Mouse (Mus musculus) embryonic facial prominence, embryonic 14.5 days (tissue): ENCODE measurements around the gene Disp3. TPM values are rescaled to one million over a fixed set of nuclear protein-coding genes. Genes with fewer than 3 reads are reported as not detected.

ENCODE experiments used
- ATAC-seq: fragments of 200-750 bp; cut with Nextera tagmentation; 2 replicates; pipeline ENCODE4 v1.8.0; 2017; ENCODE audit warnings: low read depth, moderate number of reproducible peaks, moderate TSS enrichment
- DNase-seq: peaks from one replicate; pipeline ENCODE4 v3.0.0-alpha.2; 2015; ENCODE audit warnings: low spot score
- H3K27ac ChIP-seq: fragments of 300-500 bp; sonication (generic); replicated peaks from 2 replicates; pipeline ENCODE4 v1.5.1; 2014; ENCODE audit warnings: low read depth, mild to moderate bottlenecking, low read length, moderate library complexity
- H3K27me3 ChIP-seq: fragments of 300-500 bp; sonication (generic); replicated peaks from 2 replicates; pipeline ENCODE4 v1.6.1; 2014; ENCODE audit warnings: low read length; ENCODE audit not compliant: control insufficient read depth, insufficient read depth
- H3K36me3 ChIP-seq: fragments of 300-500 bp; sonication (generic); 2 replicates; pipeline ENCODE4 v1.6.1; 2014; ENCODE audit warnings: low read length, mixed read lengths; ENCODE audit not compliant: control insufficient read depth, insufficient read depth
- H3K4me1 ChIP-seq: fragments of 300-500 bp; sonication (generic); 2 replicates; pipeline ENCODE4 v1.6.1; 2014; ENCODE audit warnings: antibody characterized with exemption, low read length; ENCODE audit not compliant: control insufficient read depth, insufficient read depth
- H3K4me2 ChIP-seq: fragments of 300-500 bp; sonication (generic); 2 replicates; pipeline ENCODE4 v1.6.1; 2014; ENCODE audit warnings: low read depth, mild to moderate bottlenecking, low read length, moderate library complexity, mixed read lengths
- H3K4me3 ChIP-seq: fragments of 300-500 bp; sonication (generic); 2 replicates; pipeline ENCODE4 v1.5.1; 2014; ENCODE audit warnings: low read depth, mild to moderate bottlenecking, low read length
- H3K9ac ChIP-seq: fragments of 300-500 bp; sonication (generic); 2 replicates; pipeline ENCODE4 v1.6.1; 2014; ENCODE audit warnings: low read depth, mild to moderate bottlenecking, low read length, moderate library complexity, mixed read lengths
- H3K9me3 ChIP-seq: fragments of 300-500 bp; sonication (generic); 2 replicates; pipeline ENCODE4 v1.6.1; 2016; ENCODE audit warnings: low read length; ENCODE audit not compliant: control insufficient read depth
- WGBS: fragments of 180-500 bp; shearing (Covaris S2); extraction: QIAGEN DNeasy Blood & Tissue Kit; methylation state at CpG from one replicate; pipeline ENCODE4 v1.1.7; 2014; 5-methylcytosine and 5-hydroxymethylcytosine counted together
- polyA plus RNA-seq: library from polyadenylated mRNA; unstranded; fragments of >200 nt; fragmentation: Nextera tagmentation; extraction: Ambion mirVana; gene quantifications from 2 replicates; pipeline ENCODE4 v1.2.1, GENCODE M21; 2014

Disp3 gene
- 0.15 and 0.56 TPM in 2 replicates for polyA plus RNA-seq

- Histone ChIP-seq H3K4me1 (0 out of 2 replicates have a peak, but pooled peaks cover 3% of the 10 kb centered on the region), H3K4me3 (peak within 1 kb of the TSS; percentile 38), H3K27ac (no peak within 1 kb of the TSS), H3K36me3 (no peaks in the 10 kb centered on the region), H3K9me3 (no peaks in the 10 kb centered on the region), H3K27me3 (peaks cover 33% of the 10 kb centered on the region), H3K4me2 (peak within 1 kb of the TSS; percentile 65), H3K9ac (no peak within 1 kb of the TSS; the same call in 1 of the 2 replicates)
- WGBS, result 0% methylated on average over 7 of the region's 54 CpGs
- ATAC-seq (peak; percentile 17), DNase-seq (no peak)
These were observed at the start of gene Disp3 for GRCm38 (mm10) chr4:148287476-148288054. Disp3 (minus strand) TSS chr4:148287965.

- 89% methylated on average over 2 of the region's 2 CpGs for WGBS
- Histone ChIP-seq H3K4me2 (no peak overlapping the region), H3K27ac (no peak overlapping the region), H3K4me1 (peaks cover 8% of the 10 kb centered on the region; the same call in 1 of the 2 replicates), H3K27me3 (no peaks in the 10 kb centered on the region), H3K36me3 (no peaks in the 10 kb centered on the region), H3K4me3 (no peak overlapping the region), H3K9ac (no peak overlapping the region), H3K9me3 (no peaks in the 10 kb centered on the region)
- ATAC-seq (no peak), DNase-seq (no peak)
These were observed 42.5 kb upstream of the Disp3 start for GRCm38 (mm10) chr4:148330269-148330668.

GRCm38 (mm10) chr4:148329431-148329830, 41.7 kb upstream of the Disp3 start:
- DNase-seq, result no peak
- Histone ChIP-seq H3K27me3 (no peaks in the 10 kb centered on the region), H3K27ac (no peak overlapping the region), H3K4me2 (no peak overlapping the region), H3K4me1 (peaks cover 8% of the 10 kb centered on the region; the same call in 1 of the 2 replicates), H3K36me3 (no peaks in the 10 kb centered on the region), H3K4me3 (no peak overlapping the region), H3K9ac (no peak overlapping the region), H3K9me3 (no peaks in the 10 kb centered on the region)
- 40% methylated on average over 11 of the region's 11 CpGs for WGBS
- ATAC-seq, result no peak

- DNase-seq (no peak), ATAC-seq (no peak)
- H3K36me3 ChIP-seq, result no peaks in the 10 kb centered on the region
- no peak overlapping the region for H3K4me2 ChIP-seq
- no peak overlapping the region for H3K27ac ChIP-seq
- WGBS, result 83% methylated on average over 1 of the region's 1 CpGs
- no peaks in the 10 kb centered on the region for H3K9me3 ChIP-seq
- H3K27me3 ChIP-seq, result no peaks in the 10 kb centered on the region
- H3K9ac ChIP-seq, result no peak overlapping the region
- H3K4me3 ChIP-seq, result no peak overlapping the region
- H3K4me1 ChIP-seq, result peaks cover 8% of the 10 kb centered on the region; the same call in 1 of the 2 replicates
These were observed 40.5 kb upstream of the Disp3 start for GRCm38 (mm10) chr4:148328237-148328636.

- H3K27me3 ChIP-seq, result no peaks in the 10 kb centered on the region
- peaks cover 8% of the 10 kb centered on the region; the same call in 1 of the 2 replicates for H3K4me1 ChIP-seq
- peak overlapping the region; percentile 26; the same call in 1 of the 2 replicates for H3K4me2 ChIP-seq
- 14% methylated on average over 19 of the region's 19 CpGs for WGBS
- H3K4me3 ChIP-seq, result no peak overlapping the region
- ATAC-seq (peak; percentile 75), DNase-seq (peak; percentile 73)
- no peak overlapping the region for H3K27ac ChIP-seq
- no peaks in the 10 kb centered on the region for H3K9me3 ChIP-seq
- no peaks in the 10 kb centered on the region for H3K36me3 ChIP-seq
- H3K9ac ChIP-seq, result no peak overlapping the region
These were observed 39.7 kb upstream of the Disp3 start for GRCm38 (mm10) chr4:148327266-148327997.

GRCm38 (mm10) chr4:148326791-148327190, 39.0 kb upstream of the Disp3 start:
- H3K4me1 ChIP-seq, result peaks cover 8% of the 10 kb centered on the region; the same call in 1 of the 2 replicates
- no peak overlapping the region for H3K9ac ChIP-seq
- no peak overlapping the region for H3K4me3 ChIP-seq
- no peaks in the 10 kb centered on the region for H3K27me3 ChIP-seq
- H3K36me3 ChIP-seq, result no peaks in the 10 kb centered on the region
- no peaks in the 10 kb centered on the region for H3K9me3 ChIP-seq
- H3K27ac ChIP-seq, result no peak overlapping the region
- no peak for ATAC-seq
- DNase-seq, result no peak
- 25% methylated on average over 8 of the region's 8 CpGs for WGBS
- no peak overlapping the region; the same call in 1 of the 2 replicates for H3K4me2 ChIP-seq

GRCm38 (mm10) chr4:148325951-148326350, 38.2 kb upstream of the Disp3 start:
- Histone ChIP-seq H3K36me3 (no peaks in the 10 kb centered on the region), H3K27ac (no peak overlapping the region), H3K27me3 (peaks cover 5% of the 10 kb centered on the region; the same call in 1 of the 2 replicates), H3K4me1 (peaks cover 8% of the 10 kb centered on the region; the same call in 1 of the 2 replicates), H3K4me2 (no peak overlapping the region), H3K9me3 (no peaks in the 10 kb centered on the region), H3K9ac (no peak overlapping the region), H3K4me3 (no peak overlapping the region)
- WGBS, result 86% methylated on average over 3 of the region's 3 CpGs
- no peak for ATAC-seq
- DNase-seq, result no peak

- Histone ChIP-seq H3K4me3 (no peak overlapping the region), H3K9ac (no peak overlapping the region), H3K4me1 (peaks cover 8% of the 10 kb centered on the region; the same call in 1 of the 2 replicates), H3K36me3 (no peaks in the 10 kb centered on the region), H3K9me3 (no peaks in the 10 kb centered on the region), H3K4me2 (no peak overlapping the region), H3K27me3 (peaks cover 5% of the 10 kb centered on the region; the same call in 1 of the 2 replicates), H3K27ac (no peak overlapping the region)
- DNase-seq (no peak), ATAC-seq (no peak)
- 18% methylated on average over 2 of the region's 2 CpGs for WGBS
These were observed 37.3 kb upstream of the Disp3 start for GRCm38 (mm10) chr4:148325057-148325456.
